Mouse (Mus musculus) c-Kit-positive CD71-positive TER-119-positive erythroid progenitor cells, embryonic 14.5 days (primary cell): ENCODE results near the gene Plbd2.
A peak's percentile ranks its signal among the peaks of the same experiment; 100 is the strongest.

Source experiments
- DNase-seq: peaks from one replicate; pipeline ENCODE4 v3.0.0-alpha.2; 2013; ENCODE audit warnings: low spot score

Plbd2 gene

DNA sequence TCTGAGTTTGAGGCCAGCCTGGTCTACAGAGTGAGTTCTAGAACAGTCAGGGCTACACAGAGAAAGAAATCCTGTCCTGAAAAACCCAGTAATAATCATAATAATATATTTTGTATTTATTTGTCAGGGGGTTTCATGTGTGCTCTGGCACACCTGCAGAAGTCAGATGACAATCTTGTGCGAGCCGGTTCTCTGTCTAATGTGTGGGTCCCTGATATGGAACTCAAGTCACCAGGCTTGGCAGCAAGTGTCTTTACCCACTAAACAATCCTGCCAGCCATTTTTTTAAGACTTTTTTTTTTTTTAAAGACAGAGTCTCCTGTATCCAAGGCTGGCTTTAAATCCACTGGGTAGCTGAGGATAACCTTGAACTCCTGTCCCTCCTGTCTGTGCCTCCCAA is 30.1 kb downstream of the Plbd2 start:
- no peak for DNase-seq

DNA sequence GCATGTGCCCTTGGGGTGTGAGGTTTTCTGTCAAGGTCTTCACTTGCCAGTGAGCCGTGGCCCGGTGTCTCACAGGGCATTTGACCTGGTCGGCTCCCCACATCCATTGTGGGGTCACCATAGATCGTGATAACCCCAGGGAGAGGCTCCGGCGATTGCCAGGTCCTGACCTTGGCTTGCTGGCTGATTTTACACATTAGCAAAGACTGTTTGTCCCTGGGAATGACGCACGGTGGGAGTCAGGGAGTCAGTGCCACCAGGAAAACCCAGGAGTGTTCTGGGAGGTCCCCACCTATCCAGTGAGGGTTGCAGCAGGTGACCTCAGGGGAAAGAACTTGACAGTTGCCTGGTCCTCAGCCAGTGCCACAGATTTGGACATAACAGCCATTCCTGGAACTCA is 30.7 kb downstream of the Plbd2 start, which contains the start of gene Sdsl:
Gene Sdsl, minus strand, starts transcription at position 41 of the 400 bp plus-strand sequence.
- DNase-seq = no peak

DNA sequence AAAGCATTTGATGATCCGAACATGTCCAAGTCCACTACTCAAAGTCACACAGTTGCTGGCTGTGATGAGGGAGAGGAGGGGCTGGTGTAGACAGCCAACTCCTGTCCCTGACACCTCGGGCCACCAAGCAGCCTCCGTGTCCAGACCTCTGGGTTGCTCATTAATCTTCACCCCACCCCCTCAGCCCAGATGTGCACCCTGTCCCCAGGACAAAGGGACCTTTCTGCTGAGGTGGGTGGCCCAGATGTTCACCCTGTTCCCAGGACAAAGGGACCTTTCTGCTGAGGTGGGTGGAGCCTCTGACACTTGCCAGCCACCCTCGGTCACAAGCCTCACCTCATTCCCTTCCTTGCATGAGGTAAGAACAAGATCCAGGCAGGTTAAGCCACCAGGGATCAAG is 31.9 kb downstream of the Plbd2 start:
- no peak for DNase-seq

DNA sequence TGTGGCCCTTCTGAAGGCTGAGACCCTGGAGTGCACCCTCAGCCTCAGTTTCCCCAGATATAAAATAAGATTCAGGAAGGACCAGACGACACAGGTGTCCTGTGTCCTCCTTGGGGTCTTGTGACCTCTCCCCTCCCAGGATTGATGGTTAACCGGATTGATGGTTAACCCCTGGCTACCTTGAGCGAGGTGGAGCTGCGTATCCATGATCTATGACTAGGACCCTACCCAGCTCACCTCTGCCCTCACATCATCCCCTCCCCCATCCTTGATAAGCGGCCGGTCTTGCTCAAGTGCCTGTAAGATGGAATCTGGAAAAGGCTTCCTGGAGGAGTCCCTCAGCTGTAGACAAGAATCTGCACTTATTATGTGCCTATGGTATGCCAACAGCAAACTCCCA is 34.6 kb downstream of the Plbd2 start:
- DNase-seq = no peak

DNA sequence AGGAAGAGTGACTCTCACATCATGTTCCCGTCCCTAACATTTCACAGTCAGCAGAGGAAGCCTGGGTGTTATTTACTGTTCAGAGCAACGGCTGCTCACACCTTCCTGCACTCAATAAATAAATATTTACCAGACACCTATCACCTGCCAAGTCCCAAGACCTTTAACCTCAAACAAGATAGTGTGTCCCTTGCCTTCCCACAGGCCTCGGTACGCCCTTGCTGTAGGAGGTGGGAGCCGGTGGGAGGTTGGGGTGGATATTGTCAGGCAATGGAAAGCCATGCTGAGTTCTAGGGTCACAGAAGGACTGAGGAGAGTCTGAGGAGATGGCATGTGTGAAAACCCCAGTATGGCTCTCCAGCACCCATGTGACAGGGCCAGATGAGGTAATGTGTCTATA is 35.1 kb downstream of the Plbd2 start:
- no peak for DNase-seq

DNA sequence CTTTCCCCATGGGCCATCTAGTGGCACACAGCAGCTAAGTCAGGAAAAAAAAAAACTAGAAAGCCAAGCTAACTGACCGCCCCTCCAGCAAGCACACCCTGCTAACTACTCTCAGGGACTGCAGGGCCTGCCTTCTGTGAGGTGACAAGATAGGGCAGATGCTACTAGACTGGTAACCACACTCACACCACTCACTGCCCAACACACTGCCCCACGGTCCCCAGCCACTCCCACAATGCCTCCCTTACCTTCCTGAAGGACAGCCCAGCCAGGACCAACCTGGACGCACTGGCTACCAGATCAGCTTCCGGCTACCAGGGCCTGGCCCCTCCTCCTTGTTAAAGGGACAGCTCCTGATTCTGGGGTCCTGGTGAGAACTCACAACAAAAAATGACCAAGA is 36.4 kb downstream of the Plbd2 start:
- no peak for DNase-seq

DNA sequence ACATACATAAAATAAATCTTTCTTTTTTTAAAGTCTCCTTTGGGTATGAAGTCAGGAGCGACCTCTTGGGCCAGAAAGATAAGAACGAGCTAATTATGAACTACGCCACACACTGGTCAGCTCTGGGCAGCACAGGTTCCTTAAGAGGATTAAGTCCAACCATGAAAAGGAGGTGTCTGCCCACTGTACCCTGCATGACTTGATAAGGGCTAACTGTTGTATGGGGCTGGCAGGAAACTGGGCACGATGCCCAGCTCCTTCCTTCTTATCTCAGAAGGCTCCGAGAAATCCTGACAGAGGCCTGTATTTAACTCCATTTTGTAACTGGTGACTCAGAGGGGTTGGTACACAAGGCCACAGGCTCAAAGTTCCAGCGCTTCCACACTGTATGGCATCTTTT is 37.6 kb downstream of the Plbd2 start:
- peak; percentile 34 for DNase-seq

DNA sequence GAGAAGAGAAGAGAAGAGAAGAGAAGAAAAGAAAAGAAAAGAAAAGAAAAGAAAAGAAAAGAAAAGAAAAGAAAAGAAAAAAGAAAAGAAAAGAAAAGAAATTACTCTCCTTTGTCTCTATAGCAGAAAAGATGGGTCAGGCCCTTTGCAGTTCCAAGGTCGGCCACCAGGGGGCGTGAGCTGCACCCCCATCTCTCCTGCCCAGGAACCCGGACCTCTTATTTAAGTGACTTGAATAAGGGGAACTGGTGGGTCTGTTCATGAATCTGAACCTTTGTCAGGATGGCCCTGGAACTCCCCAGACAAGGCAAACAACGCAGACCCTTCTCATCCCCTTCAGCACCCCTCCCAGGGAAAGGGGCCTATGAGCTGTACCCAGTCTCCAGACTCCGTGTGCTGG is 38.4 kb downstream of the Plbd2 start:
- peak; percentile 34 for DNase-seq

DNA sequence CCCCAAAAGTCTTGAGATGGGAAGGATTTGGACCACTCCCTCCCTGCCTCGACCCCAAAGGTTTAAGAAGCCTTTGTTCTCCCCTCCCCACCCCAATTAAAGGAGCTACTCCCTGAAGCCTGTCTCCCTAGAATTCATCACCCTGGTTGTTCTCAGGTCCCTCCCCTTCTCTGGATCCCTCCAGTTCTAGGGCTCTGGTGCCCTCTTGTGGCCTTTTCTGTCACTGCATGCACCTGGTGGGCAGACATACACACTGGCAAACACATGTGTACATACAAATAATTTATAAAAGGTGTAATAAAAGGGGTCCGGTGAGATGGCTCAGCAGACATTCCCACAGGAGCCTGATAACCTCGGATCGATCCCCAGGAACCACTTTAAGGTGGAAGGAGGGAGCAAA is 39.1 kb downstream of the Plbd2 start:
- peak; percentile 25 for DNase-seq

DNA sequence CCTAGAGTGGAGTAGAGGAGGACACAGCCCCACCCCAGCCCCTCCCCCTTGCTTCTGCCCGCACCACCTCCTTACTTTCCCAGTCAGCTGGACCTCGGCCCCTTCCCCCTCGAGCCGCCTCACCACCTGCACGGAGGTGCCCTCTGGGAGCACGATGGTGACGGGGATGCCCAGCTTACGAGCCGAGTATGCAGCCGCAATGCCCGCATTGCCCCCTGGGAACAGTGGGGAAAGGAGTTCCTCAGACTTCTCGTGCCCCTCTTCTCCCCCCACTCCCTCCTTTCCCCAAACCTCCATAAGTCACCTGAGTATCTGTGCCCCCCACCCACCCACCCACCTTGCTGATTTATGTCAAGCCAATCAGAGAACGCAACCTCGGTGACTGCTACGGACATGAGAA is 41.5 kb downstream of the Plbd2 start:
- no peak for DNase-seq

DNA sequence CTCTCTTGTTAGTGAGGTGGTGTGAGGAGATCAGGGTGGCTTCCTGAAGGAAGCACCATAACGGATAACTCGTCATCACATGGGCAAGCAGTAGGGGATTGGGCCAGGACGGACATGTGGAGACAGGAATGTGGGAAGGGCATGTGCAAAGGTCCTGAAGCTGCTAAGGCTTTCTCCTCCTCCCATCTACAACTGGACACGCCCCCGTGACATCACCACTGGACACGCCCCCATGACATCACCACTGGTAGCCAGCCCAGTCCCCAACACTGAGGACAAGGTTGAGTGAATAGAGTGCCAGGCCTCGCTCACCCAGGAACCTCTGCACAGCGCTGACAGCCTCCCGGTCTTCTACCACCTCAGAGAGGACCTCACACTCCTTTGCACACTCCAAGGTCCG is 44.3 kb downstream of the Plbd2 start:
- peak; percentile 37 for DNase-seq

DNA sequence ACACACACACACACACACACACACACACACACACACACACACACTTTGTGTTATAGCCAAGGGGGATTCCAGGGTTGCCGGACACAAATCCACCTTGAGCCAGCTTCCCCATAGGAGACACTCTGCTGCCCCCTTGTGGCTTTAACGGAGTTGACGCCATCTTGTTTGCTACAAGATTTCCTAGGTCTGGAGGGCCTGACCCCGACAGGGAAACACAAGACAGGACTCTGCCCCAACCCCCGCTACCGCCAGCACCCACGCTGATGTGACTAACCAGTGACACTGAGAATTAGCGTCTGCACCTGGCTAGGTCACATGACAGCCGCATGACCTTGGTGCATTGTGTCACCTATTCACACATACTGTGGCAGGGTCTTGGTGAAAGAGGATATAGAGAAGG is 45.8 kb downstream of the Plbd2 start:
- DNase-seq = peak; percentile 59

DNA sequence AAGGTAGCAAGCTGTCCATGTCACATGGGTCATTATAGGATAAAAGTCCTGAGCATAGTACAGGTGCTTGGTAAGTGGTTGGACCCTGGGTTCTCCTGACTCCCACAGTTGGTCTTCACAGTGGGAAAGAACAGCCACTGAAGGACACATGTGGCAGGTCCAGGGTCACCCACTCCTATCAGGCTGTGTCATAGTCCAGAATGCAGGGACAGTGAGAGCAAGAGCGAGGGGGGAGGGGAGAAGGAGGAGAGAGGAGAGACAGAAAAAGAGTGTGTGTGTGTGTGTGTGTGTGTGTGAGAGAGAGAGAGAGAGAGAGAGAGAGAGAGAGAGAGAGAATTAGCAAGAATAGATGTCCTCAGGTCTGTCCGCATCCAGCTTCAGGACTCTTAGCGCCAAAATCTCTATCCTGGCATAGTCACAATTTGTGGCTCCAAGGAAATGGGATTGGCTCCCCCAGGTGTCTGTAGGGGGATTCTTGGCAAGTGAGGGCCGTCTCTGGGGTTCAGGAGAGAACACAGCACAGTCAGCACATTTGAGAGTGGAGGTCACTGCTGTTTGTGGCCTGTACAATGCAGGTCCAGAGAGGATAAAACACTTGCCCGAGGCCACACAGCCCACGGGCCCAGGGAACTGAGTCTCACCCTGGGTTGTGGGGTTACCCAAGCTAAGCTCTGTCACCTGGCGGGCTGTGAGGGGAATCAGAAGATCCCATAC is 46.4 kb downstream of the Plbd2 start:
- no peak for DNase-seq

DNA sequence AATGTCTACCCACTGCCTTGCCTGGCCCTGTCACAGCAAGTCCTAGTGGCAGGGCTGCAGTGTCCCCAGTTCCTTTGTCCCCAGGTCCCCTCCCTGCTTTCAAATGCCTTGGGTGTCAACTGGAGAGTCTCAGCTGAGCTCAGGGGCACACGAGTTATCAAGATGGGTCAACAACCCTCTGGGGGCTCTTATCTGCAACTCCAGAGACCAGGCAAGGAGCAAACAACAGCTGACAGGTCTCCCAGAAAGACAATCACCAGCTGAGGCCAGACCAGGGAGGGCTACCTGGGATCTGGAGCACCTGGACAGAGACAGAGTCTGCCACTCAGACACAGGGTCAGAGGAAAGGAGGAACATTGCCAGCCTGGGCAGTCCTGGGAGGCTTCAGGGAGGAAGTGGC is 47.2 kb downstream of the Plbd2 start:
- no peak for DNase-seq

DNA sequence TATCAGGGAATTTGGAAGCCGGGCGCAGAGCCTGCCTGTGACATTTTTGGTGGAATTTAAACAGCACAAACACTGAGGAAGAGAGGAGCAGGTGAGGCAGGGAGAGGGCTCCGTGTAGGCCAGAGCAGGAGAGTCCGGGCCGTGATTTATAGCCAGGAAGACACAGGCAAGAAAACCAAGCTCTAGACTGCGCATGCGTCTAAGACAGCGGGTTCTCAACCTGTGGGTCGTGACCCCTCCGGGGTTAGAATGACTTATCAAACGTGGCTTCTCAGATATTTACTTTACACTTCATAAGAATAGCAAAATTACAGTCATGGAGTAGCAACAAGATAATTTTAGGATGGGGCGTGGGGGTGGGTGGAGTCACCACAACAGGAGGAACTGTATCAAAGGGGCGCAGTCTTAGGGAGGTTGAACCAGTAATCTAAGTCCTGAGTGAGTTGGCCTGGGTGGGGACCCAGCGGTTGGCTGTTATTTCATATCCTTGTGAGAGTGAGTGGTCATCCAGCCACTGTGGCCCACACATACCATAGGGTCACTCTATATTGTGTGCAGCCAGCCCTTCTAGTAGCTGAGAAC is 48.6 kb downstream of the Plbd2 start:
- DNase-seq = no peak

DNA sequence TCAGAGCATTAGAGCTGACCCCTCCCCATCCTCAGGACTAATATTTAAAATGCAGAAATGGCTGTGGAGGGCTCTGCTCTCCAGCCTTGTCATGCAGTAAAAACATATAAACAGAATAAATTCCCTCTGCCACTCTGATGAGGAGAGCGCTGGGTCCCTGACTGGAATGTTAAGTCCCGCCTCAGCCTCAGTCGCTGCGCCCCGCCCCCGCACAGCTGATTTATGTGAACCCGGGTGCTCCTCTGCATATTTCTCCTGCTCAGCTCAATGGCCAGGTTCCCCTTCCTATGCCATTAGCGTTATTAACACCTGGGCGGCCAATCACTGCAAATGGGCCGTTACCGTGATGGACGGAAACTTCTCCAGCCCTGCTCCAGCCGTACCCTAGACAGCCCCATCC is 56.1 kb downstream of the Plbd2 start:
- DNase-seq = no peak

DNA sequence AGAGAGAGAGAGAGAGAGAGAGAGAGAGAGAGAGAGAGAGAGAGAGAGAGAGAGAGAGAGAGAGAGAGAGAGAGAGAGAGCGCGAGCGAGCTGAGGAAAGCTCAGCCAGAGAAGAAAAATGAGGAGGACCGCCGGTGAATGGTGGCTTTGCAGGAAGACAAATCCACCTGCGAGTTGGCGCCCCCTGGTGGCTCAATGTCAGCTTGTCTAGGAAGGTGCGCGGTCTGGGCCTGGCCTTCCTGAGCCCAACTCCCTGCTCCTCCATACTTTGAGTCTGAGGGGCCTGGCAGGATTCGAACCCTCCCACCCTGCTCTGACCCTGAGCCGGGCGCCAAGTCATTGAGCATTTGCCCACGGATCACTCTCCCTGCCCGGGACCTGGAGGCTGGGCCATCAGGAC is 62.7 kb downstream of the Plbd2 start:
- DNase-seq = peak; percentile 69

DNA sequence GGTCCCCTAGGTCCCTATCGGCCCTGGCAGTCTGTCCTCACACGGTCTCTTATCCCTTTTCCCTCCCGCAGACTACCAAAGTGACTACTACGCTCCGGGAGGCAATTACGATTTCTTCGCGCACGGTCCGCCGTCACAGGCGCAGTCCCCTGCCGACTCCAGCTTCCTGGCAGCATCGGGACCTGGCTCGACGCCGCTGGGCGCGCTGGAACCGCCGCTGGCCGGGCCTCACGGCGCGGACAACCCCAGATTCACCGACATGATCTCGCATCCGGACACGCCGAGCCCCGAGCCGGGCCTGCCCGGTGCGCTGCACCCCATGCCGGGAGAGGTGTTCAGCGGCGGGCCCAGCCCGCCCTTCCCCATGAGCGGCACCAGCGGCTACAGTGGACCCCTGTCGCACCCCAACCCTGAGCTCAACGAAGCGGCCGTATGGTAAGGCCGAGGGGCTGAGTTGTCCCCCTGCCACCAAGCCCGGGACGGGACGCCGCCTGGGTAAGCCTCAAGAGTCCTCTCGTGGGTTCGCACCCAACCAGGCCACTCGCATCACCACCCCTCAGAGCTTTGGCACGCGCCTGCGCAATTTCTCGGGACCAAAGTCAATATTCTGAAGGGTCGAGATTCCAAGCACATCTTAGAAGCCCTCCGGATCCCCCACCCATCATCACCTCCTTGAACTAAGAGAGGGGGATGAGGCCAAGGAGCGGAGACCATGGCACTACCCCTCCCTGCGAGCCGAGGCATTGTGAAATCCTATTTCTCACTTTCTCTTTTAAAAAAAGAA is 63.3 kb downstream of the Plbd2 start:
- no peak for DNase-seq

DNA sequence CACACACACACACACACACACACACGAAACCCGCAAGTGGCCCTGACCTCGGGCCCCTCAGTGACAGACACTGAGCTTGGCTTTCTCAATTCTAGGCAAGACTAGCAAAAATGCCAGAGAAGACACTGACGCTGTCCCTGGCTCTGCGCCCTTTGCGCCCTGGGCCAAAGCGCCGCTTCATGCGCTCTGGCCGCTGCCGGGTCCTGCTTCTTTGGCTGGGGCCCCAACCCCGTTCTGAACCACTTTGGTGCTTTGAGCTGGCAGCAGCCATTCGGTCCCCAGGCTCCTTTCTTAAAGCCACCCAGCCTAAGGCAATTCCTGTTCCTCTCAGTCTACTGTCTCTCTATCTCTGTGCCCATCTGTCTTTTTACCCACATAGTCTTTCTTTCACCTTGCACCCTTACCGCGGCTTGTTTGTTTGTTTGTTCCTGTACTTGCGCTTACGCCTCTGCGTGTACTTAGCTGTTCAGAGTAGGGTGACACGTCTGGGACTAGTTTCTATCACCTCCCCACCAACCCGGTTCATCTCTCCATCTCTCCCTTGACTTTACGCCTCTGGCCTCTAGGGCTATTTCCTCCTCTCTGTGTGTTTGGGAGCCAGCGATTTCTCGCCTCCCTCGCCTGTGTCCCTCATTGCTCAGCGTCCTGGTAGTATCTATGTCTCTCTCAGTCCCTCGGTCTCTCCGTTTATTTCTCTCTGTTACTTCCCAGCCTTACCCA is 64.3 kb downstream of the Plbd2 start:
- DNase-seq = no peak

DNA sequence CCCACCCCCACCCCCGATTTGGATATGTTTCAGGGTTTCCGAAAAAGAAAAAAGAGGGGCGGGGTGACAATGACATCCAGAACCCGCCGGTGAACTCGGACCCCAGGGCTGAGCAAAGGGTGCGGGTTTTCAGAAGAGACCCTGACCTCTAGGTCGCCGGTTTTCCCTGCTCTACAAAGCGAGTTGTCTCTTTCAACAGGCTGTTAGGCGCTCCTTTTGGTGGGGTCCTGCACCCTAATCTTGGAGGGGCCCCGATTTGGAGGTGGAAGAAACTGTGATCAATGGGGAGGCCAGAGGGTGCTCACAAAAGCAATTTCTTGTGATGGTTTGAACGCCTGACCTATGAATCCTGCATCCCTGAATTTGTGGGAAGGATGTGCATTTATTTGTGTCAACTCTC is 65.0 kb downstream of the Plbd2 start:
- no peak for DNase-seq

DNA sequence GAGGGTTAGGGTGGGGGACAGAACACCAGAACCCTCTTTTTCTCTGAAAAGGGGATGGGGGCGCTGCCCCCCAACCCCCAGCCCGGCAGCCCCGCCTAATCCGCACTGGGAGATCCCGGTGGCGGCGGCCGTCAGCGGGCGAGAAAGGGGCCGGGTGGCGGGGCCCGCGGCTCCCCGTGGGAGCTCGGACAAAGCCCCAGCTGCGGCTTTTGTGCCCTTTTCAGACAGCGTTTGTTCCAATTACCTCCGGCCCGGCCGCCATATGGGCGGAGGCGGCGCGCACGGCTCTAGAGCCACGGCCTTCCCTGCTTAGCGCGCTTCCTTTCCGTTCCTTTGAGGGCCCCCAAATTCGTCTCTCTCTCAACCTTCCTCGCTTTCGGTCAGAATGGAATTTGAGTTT is 65.4 kb downstream of the Plbd2 start:
- DNase-seq = no peak

DNA sequence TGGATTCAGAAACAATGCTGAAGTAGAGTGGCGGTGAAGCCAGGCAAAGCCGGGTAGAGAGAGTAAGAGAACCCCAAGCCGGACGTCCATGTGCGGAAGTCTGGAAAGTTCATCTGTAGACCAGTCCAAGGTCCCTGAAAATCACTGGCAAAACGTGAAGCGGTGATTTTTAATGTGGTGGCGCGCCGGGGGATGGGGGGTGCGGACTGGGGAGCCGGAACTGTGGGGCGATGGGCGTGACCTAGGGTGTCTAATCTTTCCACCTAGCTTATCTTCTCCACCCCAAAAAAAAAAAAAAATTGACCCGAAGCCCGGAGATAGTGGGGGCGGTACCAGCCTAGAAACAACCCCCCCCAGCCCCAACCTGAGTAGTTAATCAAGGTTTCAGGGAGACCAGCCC is 65.9 kb downstream of the Plbd2 start:
- no peak for DNase-seq
